Mouse (Mus musculus) megakaryocyte, embryonic 14.5 days (primary cell): ENCODE measurements around the gene Pbx2.

Experiments used
- FLI1 ChIP-seq: IDR thresholded peaks from 2 replicates; pipeline ENCODE4 v1.6.1; 2012; ENCODE audit warnings: low read length, inconsistent platforms, mixed read lengths
- GATA1 ChIP-seq: IDR thresholded peaks from 3 replicates; pipeline ENCODE4 v1.6.1; 2012; ENCODE audit warnings: mixed read lengths, low read length, inconsistent platforms, borderline replicate concordance

DNA sequence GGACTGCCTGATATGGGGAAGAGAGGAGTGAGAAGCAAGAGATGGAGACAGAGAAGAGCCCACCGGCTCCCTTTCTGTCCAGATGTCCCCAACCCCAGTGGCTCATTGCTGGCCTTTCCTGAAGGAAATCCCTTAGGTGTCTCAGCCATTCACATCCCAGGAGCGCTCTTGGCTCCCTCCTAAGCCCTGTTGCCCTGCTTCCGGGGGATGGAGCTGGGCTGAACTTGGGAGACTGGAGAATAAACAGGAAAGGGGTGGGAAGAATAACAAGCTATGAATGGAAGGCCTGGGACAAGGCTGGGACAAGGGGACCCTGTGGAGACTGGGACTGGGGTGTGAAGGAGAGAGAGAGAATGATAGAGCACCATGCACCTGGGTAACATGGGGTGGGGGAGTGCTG is 26.3 kb upstream of the Pbx2 start:
- TF ChIP-seq GATA1 (no peak), FLI1 (no peak)
